Mouse (Mus musculus) activated CD4-positive, CD25-positive, alpha-beta regulatory T cell (primary cell): Measurements from ENCODE around the gene Btbd35f2. TPM values are rescaled to one million over a fixed set of nuclear protein-coding genes. Genes with fewer than 3 reads are reported as not detected.

ENCODE experiments used
- polyA plus RNA-seq, 2 experiments: library from polyadenylated mRNA; unstranded; fragments of 100-300 nt; shearing (Covaris generic); gene quantifications; one replicate each; pipeline ENCODE4 v1.2.1; 2017

Gene Btbd35f2
- not detected for polyA plus RNA-seq

DNA sequence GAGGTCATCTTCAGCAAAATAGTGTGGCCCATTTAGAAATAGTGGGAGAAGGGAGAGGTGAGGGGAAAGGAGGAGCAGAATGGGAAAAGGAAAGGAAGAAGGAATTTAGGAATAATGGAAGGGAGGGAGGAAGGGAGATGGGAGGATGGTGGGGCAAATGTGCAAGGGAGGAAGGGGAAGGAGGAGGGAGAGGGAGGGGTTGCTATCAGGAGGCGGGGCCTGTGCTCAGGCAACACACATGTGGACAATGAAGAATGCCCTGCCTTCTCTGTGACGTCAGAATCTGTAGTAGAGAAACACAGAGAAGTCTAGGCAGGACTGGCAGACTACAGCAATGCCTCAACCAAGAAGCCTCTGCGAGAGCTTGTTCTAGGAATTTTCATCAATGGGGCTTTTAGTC lies at the start of gene Btbd35f2:
TSS of gene Btbd35f2 (plus strand) at position 301 of the 400 bp plus-strand sequence.

Other genes starting within 250 kb of the Btbd35f2 start
- not detected for gene Btbd35f22, start 230.6 kb upstream of the Btbd35f2 start, polyA plus RNA-seq